Mouse (Mus musculus) heart, adult 2 months (tissue): ENCODE results near the gene Fbxl2. TPM values are rescaled to one million over a fixed set of nuclear protein-coding genes. Genes with fewer than 3 reads are reported as not detected.
"Not testable (repeated sequence)": the region's sequence is repeated elsewhere in the genome, so short reads cannot be mapped to it uniquely, and the experiment has no call there.

Experiments
- DNase-seq, 2 experiments: peaks; one replicate each; pipeline ENCODE4 v3.0.0; 2021
- H3K27ac ChIP-seq: fragments of 200-600 bp; 2 replicates; pipeline ENCODE4 v1.8.1; 2022
- H3K27me3 ChIP-seq: fragments of 200-500 bp; 2 replicates; pipeline ENCODE4 v1.6.1; 2012; ENCODE audit warnings: mild to moderate bottlenecking, low read length, inconsistent platforms, mixed read lengths; ENCODE audit not compliant: control insufficient read depth, insufficient read depth
- H3K36me3 ChIP-seq: fragments of 200-500 bp; 2 replicates; pipeline ENCODE4 v1.6.1; 2012; ENCODE audit warnings: low read length, inconsistent platforms; ENCODE audit not compliant: control insufficient read depth, insufficient read depth
- H3K4me1 ChIP-seq: fragments of 200-500 bp; 2 replicates; pipeline ENCODE4 v1.6.1; 2011; ENCODE audit warnings: low read length; ENCODE audit not compliant: control insufficient read depth, insufficient read depth
- H3K4me3 ChIP-seq: fragments of 200-600 bp; 2 replicates; pipeline ENCODE4 v1.8.1; 2022
- H3K79me2 ChIP-seq: fragments of 200-500 bp; replicated peaks from 2 replicates; pipeline ENCODE4 v1.6.1; 2012; ENCODE audit warnings: mild to moderate bottlenecking, inconsistent platforms, low read length, moderate library complexity, mixed read lengths; ENCODE audit not compliant: control insufficient read depth, insufficient read depth
- H3K9ac ChIP-seq: fragments of 200-500 bp; 2 replicates; pipeline ENCODE4 v1.6.1; 2012; ENCODE audit warnings: low read depth, mild to moderate bottlenecking, control low read depth, inconsistent platforms, low read length, mixed read lengths
- CTCF ChIP-seq: fragments of 200-600 bp; IDR thresholded peaks from 2 replicates; pipeline ENCODE4 v1.8.1; 2022; ENCODE audit warnings: antibody characterized with exemption, mild to moderate bottlenecking, moderate library complexity
- EP300 ChIP-seq: fragments of 200-500 bp; IDR thresholded peaks from 2 replicates; pipeline ENCODE4 v1.6.1; 2011; ENCODE audit warnings: low read depth, low read length, control low read depth; ENCODE audit not compliant: insufficient read depth
- POLR2A ChIP-seq: fragments of 200-500 bp; IDR thresholded peaks from 2 replicates; pipeline ENCODE4 v1.6.1; 2011; ENCODE audit warnings: mild to moderate bottlenecking, low read depth, low read length, control low read depth; ENCODE audit not compliant: insufficient read depth
- WGBS: fragments of 180-500 bp; shearing (Covaris S2); methylation state at CpG from one replicate; pipeline ENCODE4 v1.1.7; 2018; 5-methylcytosine and 5-hydroxymethylcytosine counted together
- intact Hi-C: fragments of 180-260 bp; cut with DNase I; formaldehyde crosslinking; loops from one replicate; pipeline ENCODE4 v1.15.1; 2025
- long read RNA-seq: library from polyadenylated mRNA; stranded (forward); transcript quantifications from one replicate; pipeline ENCODE4 v2.0.0, GENCODE M21; 2021
- polyA plus RNA-seq: library from polyadenylated mRNA; depleted of rRNA; stranded (reverse); fragments of >200 nt; gene quantifications from 2 replicates; pipeline ENCODE4 v1.2.3, GENCODE M21; 2012; rRNA removed
- total RNA-seq, 2 experiments: library from RNA; stranded (reverse); gene quantifications; 2 replicates each; pipeline ENCODE4 v1.2.3; 2021

Fbxl2 gene
- total RNA-seq, result under 1 TPM; 0.44 to 0.91 TPM
- polyA plus RNA-seq, result 1.4 and 1.5 TPM in 2 replicates
- long read RNA-seq, partial matches to known transcripts, result 0 of 4 reads
- long read RNA-seq, other reads (novel, unspliced or antisense), result 3 of 4 reads

DNA sequence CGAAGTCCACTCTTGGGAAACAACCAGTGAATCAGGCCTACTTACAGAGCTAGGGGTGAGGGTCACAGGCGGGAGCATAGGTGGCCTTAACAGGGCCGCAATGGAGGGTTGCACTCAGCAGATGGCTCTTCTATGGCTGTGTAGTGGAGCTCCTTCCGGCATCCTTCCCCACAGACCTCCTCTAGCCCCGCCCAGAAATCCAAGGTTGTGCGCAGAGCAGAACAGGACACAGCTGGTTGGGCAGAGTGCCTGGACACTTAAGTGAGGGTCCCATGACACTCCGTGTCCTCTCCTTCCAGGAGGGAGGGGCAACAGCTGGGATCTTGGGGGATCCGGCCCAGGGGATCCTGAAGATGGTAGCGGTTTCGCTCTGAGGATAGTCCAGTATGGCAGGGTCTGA is at the start of gene Fbxl2:
Fbxl2 (minus strand) TSS at position 164 of the 400 bp plus-strand sequence.
- H3K4me1 ChIP-seq, result no peaks in the 10 kb centered on the region
- H3K36me3 ChIP-seq, result no peaks in the 10 kb centered on the region
- H3K27me3 ChIP-seq, result no peaks in the 10 kb centered on the region
- no peak for TF ChIP-seq EP300
- TF ChIP-seq POLR2A, result no peak
- TF ChIP-seq CTCF, result no peak
- H3K4me3 ChIP-seq, result no peak within 1 kb of the TSS
- H3K9ac ChIP-seq, result no peak within 1 kb of the TSS
- intact Hi-C loops, result no loop called here
- no peak within 1 kb of the TSS for H3K27ac ChIP-seq
- 74% methylated on average over 10 of the region's 10 CpGs for WGBS
- H3K79me2 ChIP-seq, result no peaks in the 10 kb centered on the region
- no peak for DNase-seq

DNA sequence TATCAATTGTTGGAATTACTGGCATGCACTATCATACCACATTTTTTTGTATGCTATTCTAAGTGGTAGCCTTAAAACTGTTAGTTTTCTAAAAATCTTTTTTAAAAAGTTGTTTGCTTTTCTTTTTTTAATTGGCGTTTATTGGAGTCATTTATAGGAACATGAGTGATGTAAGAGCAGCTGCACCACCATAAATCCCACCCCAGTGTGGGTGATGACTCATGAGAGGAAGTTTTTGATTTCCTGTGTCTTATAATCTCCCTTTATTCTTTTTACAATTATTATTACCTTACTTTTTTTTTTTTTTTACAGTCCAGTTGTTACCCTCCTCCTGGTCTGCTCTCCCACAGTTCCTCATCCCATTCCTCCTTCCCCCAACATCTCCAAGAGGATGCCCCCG is 48.9 kb upstream of the Fbxl2 start:
- intact Hi-C loops, result loop anchor here (5.0 kb wide), 1 partner anchor 277 kb away; no protein-coding TSS in a partner anchor
- no peaks in the 10 kb centered on the region for H3K27me3 ChIP-seq
- 85% methylated on average over 2 of the region's 2 CpGs for WGBS

DNA sequence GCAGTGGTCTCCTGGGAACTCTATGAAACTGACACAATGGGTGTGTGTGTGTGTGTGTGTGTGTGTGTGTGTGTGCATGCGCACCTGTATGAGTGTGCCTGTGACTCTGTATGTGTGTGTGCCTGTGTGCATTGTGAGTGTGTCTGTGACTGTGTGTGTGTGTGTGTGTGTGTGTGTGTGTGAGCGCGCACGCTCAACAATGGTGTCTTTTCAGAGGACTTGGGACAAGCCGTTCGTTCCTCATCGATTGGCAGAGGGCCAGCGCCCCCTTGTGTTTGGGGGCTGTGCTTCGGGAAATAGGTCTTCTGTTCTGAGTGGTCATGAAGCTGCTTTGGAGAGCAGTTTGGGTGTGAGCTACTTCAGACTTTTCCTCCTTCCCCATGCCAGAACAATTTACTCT is 46.2 kb upstream of the Fbxl2 start:
- H3K79me2 ChIP-seq, H3K27me3 ChIP-seq, H3K4me1 ChIP-seq, H3K4me3 ChIP-seq, H3K36me3 ChIP-seq, H3K27ac ChIP-seq, H3K9ac ChIP-seq, DNase-seq: not testable (repeated sequence)
- 8% methylated on average over 9 of the region's 9 CpGs for WGBS
- intact Hi-C loops, result loop anchor here (5.0 kb wide), 1 partner anchor 280 kb away; no protein-coding TSS in a partner anchor

More for the DNA sequence above, 48.9 kb upstream of the Fbxl2 start:
- no peak for TF ChIP-seq CTCF
- TF ChIP-seq EP300, result no peak
- TF ChIP-seq POLR2A, result no peak
- no peaks in the 10 kb centered on the region for H3K36me3 ChIP-seq
- no peaks in the 10 kb centered on the region for H3K79me2 ChIP-seq
- no peak overlapping the region for H3K4me3 ChIP-seq
- DNase-seq, result no peak
- no peak overlapping the region for H3K9ac ChIP-seq
- H3K4me1 ChIP-seq, result no peaks in the 10 kb centered on the region
- H3K27ac ChIP-seq, result no peak overlapping the region

DNA sequence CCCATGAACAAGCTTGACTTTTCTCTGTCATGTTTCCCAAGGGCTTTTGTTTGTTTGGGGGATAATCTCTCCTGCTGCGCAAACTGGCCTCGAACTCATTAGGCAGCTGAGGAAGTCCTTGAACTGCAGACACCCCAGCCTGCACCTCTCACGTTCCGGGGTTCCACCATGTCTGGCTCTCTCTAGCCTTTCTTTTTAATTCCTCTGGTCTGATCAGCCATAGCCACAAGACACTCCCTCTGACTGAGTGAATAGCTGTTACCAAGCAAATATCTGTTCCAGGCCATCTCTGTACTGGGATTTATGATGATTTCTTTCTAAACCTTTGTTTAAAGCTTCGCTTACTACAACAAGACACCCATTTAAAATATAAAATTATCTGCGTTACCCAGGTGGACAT is 42.9 kb upstream of the Fbxl2 start:
- 85% methylated on average over 6 of the region's 6 CpGs for WGBS
- intact Hi-C loops, H3K4me1 ChIP-seq: not testable (repeated sequence)

DNA sequence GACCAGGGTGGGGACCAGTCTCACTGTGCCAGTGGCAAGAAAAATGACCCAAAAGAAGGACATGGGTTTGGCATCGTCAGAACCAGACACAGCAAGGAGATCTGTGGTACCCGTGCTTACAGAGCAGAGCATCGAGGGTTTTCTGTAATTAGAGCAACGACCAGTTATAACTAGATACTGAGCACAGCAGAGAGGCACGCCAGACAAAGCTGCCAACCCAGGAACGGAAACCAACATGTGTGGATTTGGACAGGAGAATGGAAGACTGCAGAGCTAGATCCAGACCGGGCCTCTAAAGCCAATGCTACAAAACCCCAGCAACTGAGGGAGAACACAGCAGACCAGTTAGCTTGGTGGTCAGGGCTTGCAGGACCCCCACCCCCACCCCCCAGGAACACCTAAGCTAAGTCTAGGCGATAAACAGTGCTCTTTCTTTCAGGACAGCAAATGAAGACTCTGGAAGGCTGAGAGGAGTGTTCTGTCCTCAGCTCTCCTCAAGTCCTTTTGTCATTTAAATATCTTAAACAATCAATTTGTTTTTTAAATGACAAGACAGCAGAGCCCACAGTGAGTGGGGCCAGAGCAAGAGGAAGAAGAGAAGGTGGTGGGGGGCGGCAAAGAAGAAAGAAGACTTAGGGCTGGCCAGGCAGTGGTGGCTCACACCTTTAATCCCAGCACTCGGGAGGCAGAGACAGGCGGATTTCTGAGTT is 41.3 kb upstream of the Fbxl2 start:
- no peak for DNase-seq
- no peaks in the 10 kb centered on the region for H3K27me3 ChIP-seq
- H3K36me3 ChIP-seq, result no peaks in the 10 kb centered on the region
- no peaks in the 10 kb centered on the region for H3K79me2 ChIP-seq
- no peaks in the 10 kb centered on the region for H3K4me1 ChIP-seq
- no peak overlapping the region for H3K9ac ChIP-seq
- TF ChIP-seq EP300, result no peak
- intact Hi-C loops, result no loop called here
- no peak overlapping the region for H3K4me3 ChIP-seq
- no peak overlapping the region for H3K27ac ChIP-seq
- 76% methylated on average over 11 of the region's 11 CpGs for WGBS

More for the DNA sequence above, 42.9 kb upstream of the Fbxl2 start:
- H3K27ac ChIP-seq, H3K4me3 ChIP-seq, H3K79me2 ChIP-seq, H3K9ac ChIP-seq, H3K36me3 ChIP-seq, H3K27me3 ChIP-seq, DNase-seq: not testable (repeated sequence)

DNA sequence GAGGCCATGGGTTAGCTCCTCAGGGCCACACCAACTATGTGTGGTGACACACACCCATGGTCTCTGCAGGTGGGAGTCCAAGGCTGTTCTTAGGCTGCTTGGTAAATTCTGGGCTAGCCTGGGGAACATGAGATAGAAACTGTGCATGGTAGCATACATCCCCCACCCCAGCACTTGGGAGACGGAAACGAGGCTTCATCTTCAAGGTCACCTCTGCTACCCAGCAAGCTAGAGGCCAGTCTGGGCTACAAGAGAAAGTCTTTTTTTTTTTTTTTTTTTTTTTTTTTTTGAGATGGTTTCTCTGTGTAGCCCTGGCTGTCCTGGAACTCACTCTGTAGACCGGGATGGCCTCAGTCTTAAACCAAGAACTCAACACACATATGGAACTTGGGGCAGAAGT is 40.4 kb upstream of the Fbxl2 start:
- WGBS, result 75% methylated on average over 3 of the region's 3 CpGs

More for the DNA sequence above, 40.4 kb upstream of the Fbxl2 start:
- DNase-seq, result no peak
- Histone ChIP-seq H3K4me3 (no peak overlapping the region), H3K9ac (no peak overlapping the region), H3K27ac (no peak overlapping the region), H3K27me3 (no peaks in the 10 kb centered on the region), H3K79me2 (no peaks in the 10 kb centered on the region), H3K36me3 (no peaks in the 10 kb centered on the region), H3K4me1 (no peaks in the 10 kb centered on the region)
- intact Hi-C loops, result no loop called here
- TF ChIP-seq POLR2A (no peak), CTCF (no peak), EP300 (no peak)
